In the genomic region with DNA sequence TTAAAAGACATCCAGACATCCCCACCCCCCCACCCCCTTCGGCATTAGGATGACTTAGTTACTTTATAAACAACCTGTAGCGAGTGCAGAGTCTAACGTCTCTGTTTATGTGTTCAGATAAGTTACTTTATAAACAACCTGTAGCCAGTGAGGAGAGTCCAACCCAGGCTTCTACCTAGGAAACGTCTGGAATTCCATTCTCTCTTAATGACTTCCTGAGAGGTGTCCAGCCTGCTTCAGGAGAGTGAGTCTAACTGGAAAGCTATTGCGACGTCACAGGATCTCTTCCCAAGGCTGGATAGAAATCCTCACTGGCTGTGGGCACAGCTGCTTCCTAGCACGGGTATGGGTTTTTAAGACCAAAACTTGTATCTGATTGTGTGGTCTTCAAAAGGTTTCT, we compare ENCODE assay signal across 17 mouse cellular contexts.
DNase-seq lines count a peak whose midpoint lies in the region; ATAC-seq and TF ChIP-seq lines count a peak whose summit lies in the region.
"Had no signal": no experiment of that assay in that cellular context is flagged by ENCODE, and none has a peak within 500 bp of the region (broad histone marks: within the 10 kb centered on the region; RNA-seq: fewer than 3 reads in every experiment).

No protein-coding gene starts in this region.

- DNase-seq in limb, embryonic 10.5 days (ENCODE audit: low spot score), result no peak
- DNase-seq in lung, postnatal 0 days (ENCODE audit: low spot score), result peak; percentile 63
- DNase-seq in layer of hippocampus, postnatal 10 days (ENCODE audit: low spot score in 2 of 2), result no peak
- no peak for DNase-seq in retina, postnatal 1 day
- DNase-seq: adrenal gland, postnatal 25 days; cerebellum, postnatal 36 days; heart, postnatal 36 days; layer of hippocampus, adult 9-11 months; liver, embryonic 13.5 days; thymus, postnatal 4 days had no signal

- H3K9ac ChIP-seq in limb, embryonic 12.5 days (replicated peaks), result no peak overlapping the region
- H3K9ac ChIP-seq in kidney, embryonic 15.5 days, result no peak overlapping the region
- no peak overlapping the region for H3K9ac ChIP-seq in lung, postnatal 0 days (replicated peaks; ENCODE audit: low read depth)
- no peak overlapping the region for H3K9ac ChIP-seq in midbrain, embryonic 13.5 days (replicated peaks)
- H3K9ac ChIP-seq: embryonic facial prominence, embryonic 13.5 days; liver, embryonic 13.5 days had no signal

- H3K36me3 ChIP-seq in limb, embryonic 12.5 days, result no peaks in the 10 kb centered on the region
- no peaks in the 10 kb centered on the region for H3K36me3 ChIP-seq in limb, embryonic 10.5 days
- H3K36me3 ChIP-seq in kidney, embryonic 15.5 days, result no peaks in the 10 kb centered on the region
- H3K36me3 ChIP-seq in lung, postnatal 0 days (ENCODE audit: insufficient read depth, low read length), result no peaks in the 10 kb centered on the region
- no peaks in the 10 kb centered on the region for H3K36me3 ChIP-seq in midbrain, embryonic 13.5 days
- H3K36me3 ChIP-seq: embryonic facial prominence, embryonic 13.5 days; heart, embryonic 10.5 days; liver, embryonic 13.5 days had no signal

- no peaks in the 10 kb centered on the region for H3K9me3 ChIP-seq in limb, embryonic 12.5 days
- H3K9me3 ChIP-seq in limb, embryonic 10.5 days (replicated peaks), result no peaks in the 10 kb centered on the region
- H3K9me3 ChIP-seq in kidney, embryonic 15.5 days (replicated peaks), result no peaks in the 10 kb centered on the region
- no peaks in the 10 kb centered on the region for H3K9me3 ChIP-seq in lung, postnatal 0 days (ENCODE audit: low read length)
- no peaks in the 10 kb centered on the region for H3K9me3 ChIP-seq in midbrain, embryonic 13.5 days
- H3K9me3 ChIP-seq: embryonic facial prominence, embryonic 13.5 days; heart, embryonic 10.5 days; liver, embryonic 13.5 days had no signal

- 19% methylated on average over 7 of the region's 7 CpGs for WGBS in limb, embryonic 12.5 days
- WGBS in limb, embryonic 10.5 days, result 31% methylated on average over 7 of the region's 7 CpGs
- 11% methylated on average over 7 of the region's 7 CpGs for WGBS in kidney, embryonic 15.5 days
- 6% methylated on average over 7 of the region's 7 CpGs for WGBS in lung, postnatal 0 days
- WGBS in midbrain, embryonic 13.5 days, result 65% methylated on average over 7 of the region's 7 CpGs

- 0 out of 2 replicates have a peak, but pooled peaks have one; percentile 38 for TF ChIP-seq EP300 in lung, postnatal 0 days (IDR thresholded peaks at IDR 0.05)

- TF ChIP-seq CTCF in lung, postnatal 0 days (IDR thresholded peaks at IDR 0.05), result no peak

- H3K4me3 ChIP-seq in limb, embryonic 12.5 days (replicated peaks), result no peak overlapping the region
- H3K4me3 ChIP-seq in limb, embryonic 10.5 days, result no peak overlapping the region
- H3K4me3 ChIP-seq in kidney, embryonic 15.5 days (replicated peaks), result no peak overlapping the region
- H3K4me3 ChIP-seq in lung, postnatal 0 days (ENCODE audit: low read depth, low read length), result no peak overlapping the region
- H3K4me3 ChIP-seq in midbrain, embryonic 13.5 days (replicated peaks), result no peak overlapping the region
- H3K4me3 ChIP-seq: embryonic facial prominence, embryonic 13.5 days; heart, embryonic 10.5 days; liver, embryonic 13.5 days; megakaryocyte, embryonic 14.5 days had no signal

- no peak overlapping the region for H3K27ac ChIP-seq in limb, embryonic 12.5 days
- H3K27ac ChIP-seq in limb, embryonic 10.5 days, result no peak overlapping the region
- peak overlapping the region; percentile 37; the same call in 1 of the 2 replicates for H3K27ac ChIP-seq in kidney, embryonic 15.5 days
- H3K27ac ChIP-seq in lung, postnatal 0 days (ENCODE audit: low read length), result no peak overlapping the region
- H3K27ac ChIP-seq in midbrain, embryonic 13.5 days, result no peak overlapping the region
- H3K27ac ChIP-seq: embryonic facial prominence, embryonic 13.5 days; heart, embryonic 10.5 days; hindbrain, postnatal 0 days; liver, embryonic 13.5 days had no signal

- H3K27me3 ChIP-seq in limb, embryonic 12.5 days, result no peaks in the 10 kb centered on the region
- no peaks in the 10 kb centered on the region for H3K27me3 ChIP-seq in limb, embryonic 10.5 days (ENCODE audit: low read depth, poor library complexity, severe bottlenecking)
- no peaks in the 10 kb centered on the region for H3K27me3 ChIP-seq in kidney, embryonic 15.5 days
- H3K27me3 ChIP-seq in lung, postnatal 0 days (replicated peaks; ENCODE audit: insufficient read depth, low read length), result no peaks in the 10 kb centered on the region
- peaks cover 31% of the 10 kb centered on the region for H3K27me3 ChIP-seq in midbrain, embryonic 13.5 days
- H3K27me3 ChIP-seq: embryonic facial prominence, embryonic 13.5 days; liver, embryonic 13.5 days; megakaryocyte, embryonic 14.5 days had no signal

- 0 out of 2 replicates have a peak overlapping the region, but pooled peaks have one; percentile 2 for H3K4me2 ChIP-seq in limb, embryonic 12.5 days
- peak overlapping the region; percentile 23 for H3K4me2 ChIP-seq in kidney, embryonic 15.5 days
- no peak overlapping the region; the same call in 1 of the 2 replicates for H3K4me2 ChIP-seq in lung, postnatal 0 days (replicated peaks; ENCODE audit: low read depth, low read length)
- no peak overlapping the region for H3K4me2 ChIP-seq in midbrain, embryonic 13.5 days (replicated peaks)
- H3K4me2 ChIP-seq: embryonic facial prominence, embryonic 13.5 days; liver, embryonic 13.5 days had no signal

- no peak for ATAC-seq in limb, embryonic 12.5 days (ENCODE audit: insufficient number of reproducible peaks, insufficient read depth, low FRiP score, low TSS enrichment, low read depth)
- peak; percentile 59 for ATAC-seq in kidney, embryonic 15.5 days (replicated peaks; ENCODE audit: low FRiP score)
- peak; percentile 75 for ATAC-seq in lung, postnatal 0 days
- no peak for ATAC-seq in midbrain, embryonic 13.5 days
- ATAC-seq: hindbrain, postnatal 0 days had no signal

- peaks cover 39% of the 10 kb centered on the region for H3K4me1 ChIP-seq in limb, embryonic 12.5 days (replicated peaks)
- peaks cover 46% of the 10 kb centered on the region for H3K4me1 ChIP-seq in limb, embryonic 10.5 days
- H3K4me1 ChIP-seq in kidney, embryonic 15.5 days, result peaks cover 41% of the 10 kb centered on the region
- no peaks in the 10 kb centered on the region; the same call in 1 of the 2 replicates for H3K4me1 ChIP-seq in lung, postnatal 0 days (ENCODE audit: insufficient read depth, low read depth, low read length)
- peaks cover 29% of the 10 kb centered on the region for H3K4me1 ChIP-seq in midbrain, embryonic 13.5 days (replicated peaks)
- H3K4me1 ChIP-seq: liver, embryonic 13.5 days; megakaryocyte, embryonic 14.5 days had no signal

Comparison
In these comparisons a context has a peak if more than half of its experiments do, and no peak if none do; other contexts are left out.
1. ATAC-seq: peak in kidney, embryonic 15.5 days (single experiment) and lung, postnatal 0 days (single experiment); none in limb, embryonic 12.5 days (single experiment) and midbrain, embryonic 13.5 days (single experiment).
2. H3K4me2 ChIP-seq: peak in limb, embryonic 12.5 days (single experiment) and kidney, embryonic 15.5 days (single experiment); none in lung, postnatal 0 days (single experiment) and midbrain, embryonic 13.5 days (single experiment).